Mouse (Mus musculus): Measurements from ENCODE around the gene Rara. TPM values are rescaled to one million over a fixed set of nuclear protein-coding genes. Genes with fewer than 3 reads are reported as not detected.

The Rara gene
- polyA plus RNA-seq, 1 experiment = 63.5 TPM

DNA sequence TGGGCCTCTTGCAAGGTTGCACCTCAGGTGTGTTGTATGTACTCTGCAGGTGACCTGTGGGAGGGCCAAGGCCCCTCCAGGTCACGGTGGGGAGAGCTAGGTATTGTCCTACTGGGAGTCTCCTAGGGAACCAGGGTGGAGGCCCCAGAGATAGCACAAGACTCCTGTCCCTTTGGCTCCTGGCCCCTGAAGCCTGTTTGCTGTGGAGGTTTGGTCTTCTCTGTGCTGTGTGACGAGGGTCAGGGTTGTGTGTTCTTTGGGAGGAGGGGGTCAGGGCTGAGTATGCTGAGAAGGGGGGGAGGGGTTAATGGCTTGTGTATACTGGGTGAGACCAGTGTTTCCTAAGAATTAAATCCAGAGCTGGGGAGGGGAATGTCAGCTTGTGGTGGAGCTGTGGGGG, 25.7 kb downstream of the Rara start:
- Histone ChIP-seq H3K36me3 (ENCODE audit: control insufficient read depth, insufficient read depth, low read length) (no peaks in the 10 kb centered on the region), H3K27me3 (ENCODE audit: control insufficient read depth, insufficient read depth, low read length) (no peaks in the 10 kb centered on the region), H3K4me3 (ENCODE audit: control insufficient read depth, insufficient read depth, low read length) (no peak overlapping the region), H3K27ac (ENCODE audit: control insufficient read depth, insufficient read depth, low read length) (no peak overlapping the region), H3K4me1 (replicated peaks; ENCODE audit: control insufficient read depth, insufficient read depth, low read length) (peaks cover 65% of the 10 kb centered on the region)
- DNase-seq = no peak
- TF ChIP-seq POLR2A (IDR thresholded peaks at IDR 0.05; ENCODE audit: control insufficient read depth, extremely low read depth, insufficient read depth, low read length, poor library complexity) (no peak), CTCF (IDR thresholded peaks at IDR 0.05; ENCODE audit: borderline replicate concordance, control insufficient read depth, extremely low read depth, insufficient read depth, low read length, poor library complexity) (no peak)
- WGBS = 80% methylated on average over 2 of the region's 2 CpGs

DNA sequence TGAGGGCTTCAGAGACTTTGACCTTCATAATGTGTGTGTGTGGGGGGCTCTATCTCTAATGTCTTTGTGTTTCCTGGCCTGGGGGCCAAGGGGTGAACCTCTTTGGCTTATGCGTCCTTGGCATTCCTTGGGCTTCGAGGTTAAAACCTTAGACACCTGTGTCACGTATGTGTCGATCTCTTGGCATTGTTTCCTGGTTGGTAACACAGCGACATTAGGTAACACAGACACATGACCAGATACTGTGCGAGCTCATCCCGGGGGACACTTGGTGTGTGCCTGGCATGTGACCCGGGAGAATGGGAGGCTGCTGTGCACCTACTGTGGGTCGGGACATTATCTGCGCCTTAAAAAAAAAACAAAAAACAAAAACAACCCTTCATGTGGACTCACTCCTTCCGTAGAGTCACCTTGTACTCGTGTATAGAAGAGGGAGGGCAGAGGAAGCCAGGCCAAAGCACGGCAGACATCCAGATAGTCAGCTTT, 26.3 kb downstream of the Rara start:
- peaks cover 61% of the 10 kb centered on the region for H3K4me1 ChIP-seq (replicated peaks; ENCODE audit: control insufficient read depth, insufficient read depth, low read length)
- no peaks in the 10 kb centered on the region for H3K27me3 ChIP-seq (ENCODE audit: control insufficient read depth, insufficient read depth, low read length)
- no peak overlapping the region for H3K4me3 ChIP-seq (ENCODE audit: control insufficient read depth, insufficient read depth, low read length)
- 57% methylated on average over 13 of the region's 13 CpGs for WGBS
- no peak overlapping the region; the same call in 1 of the 2 replicates for H3K27ac ChIP-seq (ENCODE audit: control insufficient read depth, insufficient read depth, low read length)
- DNase-seq = no peak
- no peaks in the 10 kb centered on the region for H3K36me3 ChIP-seq (ENCODE audit: control insufficient read depth, insufficient read depth, low read length)
- TF ChIP-seq POLR2A (IDR thresholded peaks at IDR 0.05; ENCODE audit: control insufficient read depth, extremely low read depth, insufficient read depth, low read length, poor library complexity) = no peak
- no peak for TF ChIP-seq CTCF (IDR thresholded peaks at IDR 0.05; ENCODE audit: borderline replicate concordance, control insufficient read depth, extremely low read depth, insufficient read depth, low read length, poor library complexity)

DNA sequence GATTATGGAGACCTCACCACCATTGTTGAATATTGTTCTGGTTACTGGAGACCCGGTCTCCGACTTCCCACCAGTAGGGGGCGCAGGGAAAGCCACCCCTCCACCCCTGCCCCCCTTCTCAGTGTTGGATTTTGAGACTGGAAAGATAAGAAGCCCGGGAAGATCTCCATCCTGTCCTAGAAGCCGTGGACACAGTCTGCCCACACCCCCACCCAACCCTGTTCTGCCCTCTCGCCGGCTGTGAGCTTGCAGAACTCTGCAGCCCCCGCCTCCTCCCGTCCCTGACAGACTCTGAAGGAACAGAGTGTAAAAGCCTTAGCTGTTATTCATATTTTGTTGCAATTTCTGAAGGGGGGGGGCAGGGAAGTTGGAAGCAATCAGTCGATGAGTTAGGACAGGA, 26.8 kb downstream of the Rara start:
- Histone ChIP-seq H3K4me1 (replicated peaks; ENCODE audit: control insufficient read depth, insufficient read depth, low read length) (peaks cover 57% of the 10 kb centered on the region), H3K4me3 (ENCODE audit: control insufficient read depth, insufficient read depth, low read length) (no peak overlapping the region), H3K27ac (ENCODE audit: control insufficient read depth, insufficient read depth, low read length) (no peak overlapping the region; the same call in 1 of the 2 replicates), H3K36me3 (ENCODE audit: control insufficient read depth, insufficient read depth, low read length) (no peaks in the 10 kb centered on the region), H3K27me3 (ENCODE audit: control insufficient read depth, insufficient read depth, low read length) (no peaks in the 10 kb centered on the region)
- TF ChIP-seq CTCF (IDR thresholded peaks at IDR 0.05; ENCODE audit: borderline replicate concordance, control insufficient read depth, extremely low read depth, insufficient read depth, low read length, poor library complexity) = peak; percentile 84
- TF ChIP-seq POLR2A (IDR thresholded peaks at IDR 0.05; ENCODE audit: control insufficient read depth, extremely low read depth, insufficient read depth, low read length, poor library complexity) = no peak
- 29% methylated on average over 10 of the region's 10 CpGs for WGBS
- DNase-seq = peak; percentile 73

DNA sequence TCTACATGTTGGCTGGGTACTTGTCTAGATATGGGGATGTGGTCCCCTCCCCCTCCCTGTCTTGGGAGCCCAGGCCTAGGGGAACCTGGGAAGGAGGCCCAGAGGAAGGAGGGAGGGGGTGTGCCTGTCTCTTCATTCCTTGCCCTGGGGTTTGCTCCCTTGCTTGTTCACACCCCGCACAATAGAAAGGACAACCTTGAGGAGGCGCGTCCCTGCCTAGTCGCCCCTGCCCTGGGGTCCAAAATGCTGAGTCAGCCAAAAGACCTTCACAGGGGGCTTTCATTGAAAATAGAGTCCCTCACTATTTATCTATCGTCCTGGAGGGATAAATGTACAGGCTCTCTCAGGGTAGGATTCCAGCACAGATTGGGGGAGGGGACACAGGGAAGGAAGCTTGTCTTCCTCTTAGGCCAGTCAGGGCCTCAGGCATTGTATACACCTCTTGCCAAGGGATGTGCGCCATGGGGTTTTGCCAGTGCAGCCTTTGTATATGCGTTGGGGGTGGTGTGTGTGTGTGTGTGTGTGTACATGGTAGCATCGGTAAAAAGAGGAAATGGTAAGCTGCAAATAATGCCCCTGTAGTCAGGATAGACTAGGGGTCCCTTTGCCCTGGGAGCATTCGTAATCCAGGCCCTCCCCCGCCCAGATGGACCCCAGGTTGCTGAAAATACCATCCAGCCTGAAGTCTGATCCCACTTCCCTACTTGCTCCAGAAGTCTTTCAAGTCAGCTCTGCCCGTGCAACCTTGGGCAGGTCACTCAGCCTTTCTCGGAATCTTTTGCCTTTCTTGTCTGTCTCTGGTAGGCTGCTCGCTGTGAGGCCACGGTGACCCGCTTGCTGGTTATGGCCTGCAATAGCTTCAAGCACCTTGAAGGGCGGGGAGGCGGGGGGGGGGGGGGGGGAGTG, 27.4 kb downstream of the Rara start:
- Histone ChIP-seq H3K27ac (ENCODE audit: control insufficient read depth, insufficient read depth, low read length) (no peak overlapping the region), H3K27me3 (ENCODE audit: control insufficient read depth, insufficient read depth, low read length) (no peaks in the 10 kb centered on the region), H3K4me1 (replicated peaks; ENCODE audit: control insufficient read depth, insufficient read depth, low read length) (peaks cover 56% of the 10 kb centered on the region), H3K36me3 (ENCODE audit: control insufficient read depth, insufficient read depth, low read length) (no peaks in the 10 kb centered on the region), H3K4me3 (ENCODE audit: control insufficient read depth, insufficient read depth, low read length) (no peak overlapping the region)
- DNase-seq = no peak
- WGBS = 55% methylated on average over 17 of the region's 17 CpGs
- TF ChIP-seq CTCF (IDR thresholded peaks at IDR 0.05; ENCODE audit: borderline replicate concordance, control insufficient read depth, extremely low read depth, insufficient read depth, low read length, poor library complexity) (no peak), POLR2A (IDR thresholded peaks at IDR 0.05; ENCODE audit: control insufficient read depth, extremely low read depth, insufficient read depth, low read length, poor library complexity) (no peak)

DNA sequence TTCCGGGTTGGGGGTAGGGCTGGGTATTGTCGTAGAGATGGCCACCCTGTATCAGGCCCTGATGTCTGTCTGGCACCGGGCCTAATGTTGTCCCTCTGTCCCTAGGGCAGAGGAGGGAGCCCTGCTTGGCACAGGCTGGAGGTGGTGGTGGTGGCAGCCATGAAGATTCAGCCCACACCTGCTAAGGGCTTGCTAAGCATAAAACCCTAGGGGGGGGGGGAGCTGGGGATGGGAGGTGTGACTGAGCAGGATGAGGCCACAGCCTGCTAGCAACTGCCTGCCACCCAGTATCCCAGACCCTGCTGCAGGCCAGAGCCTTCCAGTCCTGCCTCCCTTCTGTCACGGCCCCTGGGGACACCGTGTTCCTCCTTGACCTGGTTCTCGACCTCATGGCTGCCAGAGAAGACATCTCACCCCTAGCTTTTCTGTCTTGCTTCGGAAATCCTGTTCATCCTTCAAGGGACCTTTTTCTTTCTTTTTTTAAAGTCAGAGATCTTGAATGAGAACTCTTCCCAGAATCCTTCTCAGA, 28.2 kb downstream of the Rara start:
- Histone ChIP-seq H3K27me3 (ENCODE audit: control insufficient read depth, insufficient read depth, low read length) (no peaks in the 10 kb centered on the region), H3K36me3 (ENCODE audit: control insufficient read depth, insufficient read depth, low read length) (no peaks in the 10 kb centered on the region), H3K4me1 (replicated peaks; ENCODE audit: control insufficient read depth, insufficient read depth, low read length) (peaks cover 50% of the 10 kb centered on the region), H3K27ac (ENCODE audit: control insufficient read depth, insufficient read depth, low read length) (no peak overlapping the region), H3K4me3 (ENCODE audit: control insufficient read depth, insufficient read depth, low read length) (no peak overlapping the region)
- TF ChIP-seq CTCF (IDR thresholded peaks at IDR 0.05; ENCODE audit: borderline replicate concordance, control insufficient read depth, extremely low read depth, insufficient read depth, low read length, poor library complexity) (no peak), POLR2A (IDR thresholded peaks at IDR 0.05; ENCODE audit: control insufficient read depth, extremely low read depth, insufficient read depth, low read length, poor library complexity) (no peak)
- 58% methylated on average over 7 of the region's 7 CpGs for WGBS
- DNase-seq = no peak

DNA sequence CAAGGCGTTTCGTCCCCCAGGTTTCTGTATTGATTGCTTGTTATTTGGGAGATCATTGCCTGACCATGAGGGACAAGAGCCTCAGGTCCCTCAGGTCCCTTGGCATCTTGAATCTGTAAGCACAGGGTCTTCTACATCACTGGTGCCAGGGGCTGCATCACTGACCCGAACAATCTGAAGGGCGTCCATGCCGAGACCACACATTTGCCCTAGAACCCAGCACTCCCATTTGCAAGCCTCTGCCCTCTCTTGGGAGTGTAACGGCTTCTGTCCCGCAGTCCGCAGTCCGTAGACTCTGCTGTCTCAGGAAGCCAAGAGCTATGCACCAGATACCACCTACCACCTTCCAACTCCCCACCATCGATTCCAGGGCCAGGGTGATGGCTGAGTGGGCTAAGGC, 28.7 kb downstream of the Rara start:
- H3K36me3 ChIP-seq (ENCODE audit: control insufficient read depth, insufficient read depth, low read length) = no peaks in the 10 kb centered on the region
- H3K4me1 ChIP-seq (replicated peaks; ENCODE audit: control insufficient read depth, insufficient read depth, low read length) = peaks cover 52% of the 10 kb centered on the region
- H3K27ac ChIP-seq (ENCODE audit: control insufficient read depth, insufficient read depth, low read length) = no peak overlapping the region
- TF ChIP-seq POLR2A (IDR thresholded peaks at IDR 0.05; ENCODE audit: control insufficient read depth, extremely low read depth, insufficient read depth, low read length, poor library complexity) (no peak), CTCF (IDR thresholded peaks at IDR 0.05; ENCODE audit: borderline replicate concordance, control insufficient read depth, extremely low read depth, insufficient read depth, low read length, poor library complexity) (no peak)
- H3K4me3 ChIP-seq (ENCODE audit: control insufficient read depth, insufficient read depth, low read length) = no peak overlapping the region
- no peak for DNase-seq
- H3K27me3 ChIP-seq (ENCODE audit: control insufficient read depth, insufficient read depth, low read length) = no peaks in the 10 kb centered on the region
- WGBS = 95% methylated on average over 10 of the region's 10 CpGs
